Mouse (Mus musculus): Measurements from ENCODE around the gene Tigd4. TPM values are rescaled to one million over a fixed set of nuclear protein-coding genes. Genes with fewer than 3 reads are reported as not detected.

The Tigd4 gene
- not detected for polyA plus RNA-seq (2017; shearing (Covaris generic))

GRCm38 (mm10) chr3:84593274-84593673 is at the start of gene Tigd4:
TSS of gene Tigd4 (plus strand) at chr3:84593574.

GRCm38 (mm10) chr3:84582023-84582912 is 11.1 kb upstream of the Tigd4 start, which contains the start of gene Arfip1:
TSS of gene Arfip1 (minus strand) at chr3:84582625.

Other genes with a start within 250 kb of the Tigd4 start
- 0.89 TPM for gene Fhdc1, start 113.1 kb upstream of the Tigd4 start, polyA plus RNA-seq (2017; shearing (Covaris generic))
- 54.8 TPM for gene Arfip1, start 10.9 kb upstream of the Tigd4 start, polyA plus RNA-seq (2017; shearing (Covaris generic))
- gene Tmem154, start 72.6 kb downstream of the Tigd4 start, polyA plus RNA-seq (2017; shearing (Covaris generic)) = 65.6 TPM
- 22.0 TPM for gene Fbxw7, start 221.7 kb downstream of the Tigd4 start, polyA plus RNA-seq (2017; shearing (Covaris generic))